Mouse (Mus musculus) adrenal gland, adult (tissue): ENCODE measurements around the gene Hnrnpab.
A peak's percentile ranks its signal among the peaks of the same experiment; 100 is the strongest.
"Not testable (repeated sequence)": the region's sequence is repeated elsewhere in the genome, so short reads cannot be mapped to it uniquely, and the experiment has no call there.

Experiments used
- DNase-seq, 2 experiments: peaks; one replicate each; pipeline ENCODE4 v3.0.0; 2022 to 2023; ENCODE audit warnings: low spot score in 1 of 2; ENCODE audit not compliant: inconsistent age in 2 of 2

Gene Hnrnpab

DNA sequence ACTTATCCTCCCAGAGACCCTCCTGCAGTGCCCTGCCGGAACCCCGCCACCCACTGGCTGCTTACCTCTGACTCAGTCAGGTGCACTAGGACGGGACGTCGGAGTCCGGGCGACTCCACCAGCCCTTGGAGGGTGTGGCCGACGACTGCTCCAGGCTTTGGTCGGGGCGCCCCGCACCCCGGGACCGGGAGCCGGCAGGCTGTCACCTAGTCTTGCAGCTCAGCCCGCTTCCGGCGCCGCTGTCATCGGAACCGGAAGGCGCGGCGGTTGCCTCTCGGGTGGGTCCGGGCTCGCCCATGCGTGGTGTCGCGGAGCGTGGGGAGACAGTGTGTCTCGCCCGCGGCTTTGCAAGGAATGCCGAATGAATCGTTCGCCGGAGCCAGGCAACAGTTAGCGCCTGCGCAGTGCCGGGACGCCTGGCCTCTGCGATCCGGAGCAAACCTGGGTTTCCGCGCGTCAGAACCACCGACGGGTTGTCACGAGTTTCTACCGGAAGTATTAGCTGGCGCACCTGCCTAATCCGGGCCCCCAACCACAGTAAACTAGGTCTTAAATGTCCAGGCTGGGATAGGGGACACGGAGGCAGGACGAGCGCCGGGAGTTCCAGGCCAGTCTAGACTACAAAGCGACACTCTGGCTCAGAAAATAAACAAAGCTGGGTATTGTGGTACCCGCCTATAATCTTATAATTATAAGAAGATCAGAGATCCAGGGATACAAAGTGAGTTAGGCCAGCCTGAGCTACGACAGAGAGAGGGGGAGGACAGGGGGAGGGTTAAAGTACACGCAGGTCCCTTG is 29.1 kb upstream of the Hnrnpab start, which contains the start of gene Rmnd5b:
Rmnd5b (minus strand) TSS at position 372 of the 798 bp plus-strand sequence.
- DNase-seq: peak; percentile 93 to 97

- no peak for DNase-seq
Measured at GRCm38 (mm10) chr11:51635127-51635524, 28.5 kb upstream of the Hnrnpab start.

DNA sequence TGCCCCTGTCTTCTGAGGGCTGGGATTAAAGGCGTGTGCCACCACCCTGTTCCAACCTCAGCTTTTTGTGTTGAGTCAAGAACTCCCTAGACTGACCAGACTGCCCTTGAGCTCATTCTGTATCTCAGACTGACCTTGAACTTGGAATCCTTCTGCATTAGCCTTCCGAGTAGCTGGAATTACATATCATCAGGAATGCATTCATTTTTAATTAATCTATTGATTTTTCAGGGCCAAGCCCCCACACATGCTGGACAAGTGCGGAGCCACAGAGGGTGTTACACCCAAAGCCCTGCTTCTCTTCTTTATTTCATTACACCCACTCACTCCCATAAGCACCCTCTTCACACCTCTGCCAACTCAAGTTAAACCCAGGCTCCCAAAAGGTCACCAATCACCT is 27.1 kb upstream of the Hnrnpab start:
- peak in 1 of 2 experiments; percentile 59 for DNase-seq

GRCm38 (mm10) chr11:51633200-51633599 is 26.6 kb upstream of the Hnrnpab start:
- not testable (repeated sequence) for DNase-seq

- peak in 1 of 2 experiments; percentile 78 for DNase-seq
Measured at GRCm38 (mm10) chr11:51632130-51632753, 25.6 kb upstream of the Hnrnpab start.

DNA sequence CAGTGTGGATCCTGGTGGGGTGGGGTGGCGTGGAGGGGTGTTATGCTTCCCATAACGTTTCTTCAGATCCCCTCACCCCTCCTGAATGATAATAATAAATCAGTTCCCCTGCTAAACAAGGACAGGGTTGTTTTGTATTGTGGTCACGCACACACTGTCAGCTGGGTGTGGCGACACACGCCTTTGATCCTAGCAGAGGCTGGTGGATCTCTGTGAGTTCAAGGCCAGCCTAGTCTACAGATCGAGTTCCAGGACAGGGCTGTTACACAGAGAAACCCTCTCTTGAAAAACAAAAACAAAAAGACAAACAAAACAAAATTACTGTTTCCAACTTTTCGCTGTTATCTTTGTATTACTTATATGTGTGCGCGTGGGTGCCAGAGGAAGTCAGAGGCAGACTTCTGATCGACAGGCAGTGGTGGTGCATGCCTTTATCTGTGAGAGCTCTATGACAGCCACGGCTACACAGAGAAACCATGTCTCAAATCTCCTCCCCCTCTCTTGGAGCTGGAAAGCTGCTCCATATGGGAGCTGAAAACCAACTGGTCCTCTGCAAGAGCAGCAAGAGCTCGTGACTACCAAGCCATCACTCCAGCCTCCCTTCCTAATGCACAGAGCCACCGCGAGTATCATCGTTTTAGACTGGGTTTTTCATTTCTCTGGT is 23.1 kb upstream of the Hnrnpab start:
- DNase-seq: peak; percentile 48 to 74

DNA sequence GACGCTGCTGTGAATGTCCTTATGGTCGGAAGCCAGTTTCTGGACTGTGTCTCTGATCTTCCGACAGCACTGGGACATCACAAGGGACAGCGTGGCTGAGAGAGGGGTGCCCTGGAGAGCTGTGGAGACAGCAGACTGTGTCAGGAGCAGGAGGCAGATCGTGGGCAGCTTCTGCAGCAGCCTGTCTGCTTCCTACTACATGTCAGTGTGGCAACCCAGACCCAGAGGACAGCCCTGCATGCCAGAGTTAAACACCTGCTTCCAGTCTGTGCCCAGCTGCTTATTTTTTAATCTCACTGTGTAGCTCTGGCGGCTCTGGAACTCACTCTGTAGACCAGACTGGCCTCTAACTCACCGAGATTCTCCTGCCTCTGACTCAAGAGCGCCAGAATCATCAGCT is 21.3 kb upstream of the Hnrnpab start:
- no peak for DNase-seq

GRCm38 (mm10) chr11:51627425-51627824 is 20.8 kb upstream of the Hnrnpab start:
- no peak for DNase-seq

DNA sequence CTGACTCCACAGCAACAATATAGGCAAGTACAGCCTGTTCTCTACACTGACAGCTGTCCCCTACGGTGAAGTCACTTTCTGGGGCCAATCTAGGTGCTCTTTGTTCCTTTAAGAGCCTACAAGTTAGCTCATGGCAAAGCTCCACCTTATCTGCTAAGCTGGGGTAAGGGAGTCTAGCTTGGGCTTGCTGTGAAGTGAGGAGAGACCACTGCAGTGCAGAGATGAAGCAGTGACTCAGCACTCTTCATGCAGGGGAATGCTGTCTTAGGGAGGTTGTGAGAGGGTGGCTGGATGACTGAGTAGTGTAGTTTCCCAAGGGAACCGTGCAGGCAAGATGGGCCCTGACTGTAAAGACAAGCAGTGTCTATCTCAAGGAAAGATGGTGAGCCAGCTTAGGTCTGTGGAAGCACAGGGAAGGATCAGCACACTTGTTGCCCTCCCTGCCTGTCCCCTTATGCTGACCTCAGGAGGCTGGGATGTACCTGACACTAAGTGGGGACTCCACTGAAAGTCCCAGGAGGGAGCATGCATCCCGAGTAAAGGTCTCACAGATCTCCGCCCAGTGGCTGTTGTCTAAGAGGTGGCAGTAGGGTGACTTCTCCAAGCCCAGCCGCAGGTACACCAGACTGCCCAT is 18.7 kb upstream of the Hnrnpab start:
- no peak for DNase-seq

GRCm38 (mm10) chr11:51622971-51623491 is 16.4 kb upstream of the Hnrnpab start:
- no peak for DNase-seq

GRCm38 (mm10) chr11:51621776-51622175 is 15.1 kb upstream of the Hnrnpab start:
- DNase-seq: no peak

DNA sequence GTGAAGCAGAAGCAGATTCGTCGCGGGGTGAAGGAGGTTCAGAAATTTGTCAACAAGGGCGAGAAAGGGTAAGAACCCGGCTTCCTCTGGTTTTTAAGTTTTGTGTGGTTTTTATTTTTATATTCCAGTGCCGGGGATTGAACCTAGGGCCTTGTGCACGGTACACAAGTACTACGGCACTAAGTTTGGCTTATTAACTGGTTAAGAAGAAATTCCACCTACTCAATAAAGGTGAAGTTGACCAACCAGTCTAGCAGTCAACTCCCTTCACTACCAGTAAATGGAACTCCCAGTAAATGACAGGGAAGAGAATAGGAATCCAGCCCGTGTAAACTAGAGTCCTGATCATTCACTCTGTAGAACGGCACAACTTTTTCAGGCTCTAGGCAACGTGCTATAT is 13.4 kb upstream of the Hnrnpab start:
- no peak for DNase-seq

DNA sequence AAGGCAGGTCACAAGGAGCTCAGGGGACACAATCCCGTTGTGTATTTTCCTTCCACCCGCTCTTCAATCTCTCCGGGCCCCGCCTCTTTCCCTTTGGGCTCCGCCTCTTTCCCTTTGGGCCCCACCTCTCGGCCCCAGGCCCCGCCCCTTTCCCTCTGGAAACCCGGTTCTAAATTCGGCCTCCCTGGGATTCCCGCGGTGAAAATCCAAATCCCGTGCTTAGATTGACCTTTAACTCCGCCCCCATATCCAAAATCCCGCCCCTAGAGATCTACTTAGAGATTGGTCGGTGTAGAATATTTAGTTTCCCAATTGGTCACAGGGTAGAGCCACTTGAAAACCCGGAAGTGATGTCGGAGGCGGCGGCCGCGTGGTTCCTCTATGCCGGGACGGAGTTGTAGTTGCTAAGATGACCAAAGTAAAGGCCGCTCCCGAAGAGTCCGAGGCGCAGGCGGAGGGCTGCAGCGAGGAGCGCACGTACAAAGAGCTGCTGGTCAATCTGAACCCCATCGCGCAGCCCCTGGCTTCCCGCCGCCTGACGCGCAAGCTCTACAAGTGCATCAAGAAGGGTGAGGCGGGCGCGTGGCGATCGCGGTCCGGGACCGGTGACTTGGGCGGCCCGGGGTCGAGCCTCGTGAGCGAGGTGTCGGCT is 12.9 kb upstream of the Hnrnpab start, which contains the start of gene Nhp2:
Nhp2 (plus strand) TSS at position 327 of the 652 bp plus-strand sequence.
- peak; percentile 97 to 99 for DNase-seq

- DNase-seq: no peak
Measured at GRCm38 (mm10) chr11:51618894-51619408, 12.3 kb upstream of the Hnrnpab start.

DNA sequence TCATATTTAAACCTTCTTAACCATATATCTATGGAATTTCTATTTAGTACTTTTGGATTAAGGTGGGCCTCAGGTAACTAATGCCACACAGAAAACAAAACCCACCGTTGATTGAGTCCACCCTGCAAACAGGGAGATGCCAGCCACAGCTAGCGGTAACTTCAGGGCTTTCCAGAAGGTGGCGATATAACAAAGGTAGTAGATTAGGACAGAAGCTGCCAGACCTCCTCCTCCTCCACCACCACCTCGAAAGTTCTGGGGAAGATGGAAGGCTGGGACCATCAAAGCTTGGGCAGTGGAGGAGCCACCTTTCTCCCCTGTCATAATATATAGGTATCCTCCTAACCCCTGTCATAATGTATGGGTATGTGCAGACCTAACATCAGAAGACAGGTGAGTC is 11.0 kb upstream of the Hnrnpab start:
- DNase-seq: peak; percentile 71 to 90

- not testable (repeated sequence) for DNase-seq
Measured at GRCm38 (mm10) chr11:51616113-51616512, 9.5 kb upstream of the Hnrnpab start.

DNA sequence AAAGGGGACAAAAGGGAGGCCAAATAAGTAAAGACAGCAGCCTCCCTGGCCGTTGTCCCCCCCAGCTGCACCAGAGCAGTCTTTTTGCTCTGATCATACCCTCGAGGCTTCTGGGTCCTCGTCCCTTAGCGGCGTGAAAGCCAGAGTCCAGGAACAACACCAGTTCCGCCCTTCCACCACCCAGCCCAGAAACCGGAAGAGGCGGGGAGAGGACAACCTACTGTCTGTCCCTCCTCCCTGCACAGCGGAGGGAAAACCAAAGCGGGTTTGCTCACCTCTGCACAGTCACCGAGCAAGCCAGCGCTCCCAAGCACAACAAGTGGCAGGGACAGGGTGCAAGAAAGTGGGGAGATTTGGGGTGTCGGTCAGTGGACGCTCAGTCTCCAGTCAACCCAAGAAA is 9.0 kb upstream of the Hnrnpab start:
- peak; percentile 86 to 95 for DNase-seq

GRCm38 (mm10) chr11:51615129-51615528 is 8.5 kb upstream of the Hnrnpab start:
- peak in 1 of 2 experiments; percentile 42 for DNase-seq

- DNase-seq: no peak
Measured at GRCm38 (mm10) chr11:51614256-51614655, 7.6 kb upstream of the Hnrnpab start.

DNA sequence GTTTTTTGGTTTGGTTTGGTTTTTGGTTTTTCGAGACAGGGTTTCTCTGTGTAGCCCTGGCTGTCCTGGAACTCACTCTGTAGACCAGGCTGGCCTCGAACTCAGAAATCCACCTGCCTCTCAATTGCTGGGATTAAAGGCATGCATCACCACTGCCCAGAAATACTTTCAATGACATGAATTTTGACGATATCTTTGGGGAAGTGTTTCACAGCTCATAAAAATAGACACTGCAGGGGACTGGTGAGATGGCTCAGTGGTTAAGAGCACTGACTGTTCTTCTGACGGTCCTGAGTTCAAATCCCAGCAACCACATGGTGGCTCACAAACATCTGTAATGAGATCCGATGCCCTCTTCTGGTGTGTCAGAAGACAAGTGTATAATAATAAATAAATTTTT is 3.3 kb upstream of the Hnrnpab start:
- DNase-seq: not testable (repeated sequence)
